Mouse (Mus musculus) cortical plate, adult 2 months (tissue): ENCODE measurements around the gene Polr2b. TPM values are rescaled to one million over a fixed set of nuclear protein-coding genes. Genes with fewer than 3 reads are reported as not detected.

Experiments used
- H3K27ac ChIP-seq: fragments of 200-500 bp; 2 replicates; pipeline ENCODE4 v1.5.1; 2012; ENCODE audit warnings: low read length, control low read depth, inconsistent platforms; ENCODE audit not compliant: insufficient read depth
- H3K4me1 ChIP-seq: fragments of 200-500 bp; 2 replicates; pipeline ENCODE4 v1.6.1; 2011; ENCODE audit warnings: low read length; ENCODE audit not compliant: control insufficient read depth, insufficient read depth
- H3K4me3 ChIP-seq: fragments of 200-500 bp; 2 replicates; pipeline ENCODE4 v1.5.1; 2011; ENCODE audit warnings: mild to moderate bottlenecking, low read length, control low read depth; ENCODE audit not compliant: insufficient read depth
- CTCF ChIP-seq: fragments of 200-500 bp; IDR thresholded peaks from 2 replicates; pipeline ENCODE4 v1.5.1; 2011; ENCODE audit warnings: mild to moderate bottlenecking, control low read depth, low read length; ENCODE audit not compliant: insufficient read depth; ENCODE audit errors: extremely low read depth
- POLR2A ChIP-seq: fragments of 200-500 bp; IDR thresholded peaks from 2 replicates; pipeline ENCODE4 v1.6.1; 2011; ENCODE audit warnings: mild to moderate bottlenecking, low read length, control low read depth; ENCODE audit not compliant: insufficient read depth; ENCODE audit errors: extremely low read depth
- polyA plus RNA-seq: library from polyadenylated mRNA; depleted of rRNA; stranded (reverse); fragments of >200 nt; gene quantifications from 2 replicates; pipeline ENCODE4 v1.2.3, GENCODE M21; 2012

The Polr2b gene
- polyA plus RNA-seq, 1 experiment, result 35.4 TPM

DNA sequence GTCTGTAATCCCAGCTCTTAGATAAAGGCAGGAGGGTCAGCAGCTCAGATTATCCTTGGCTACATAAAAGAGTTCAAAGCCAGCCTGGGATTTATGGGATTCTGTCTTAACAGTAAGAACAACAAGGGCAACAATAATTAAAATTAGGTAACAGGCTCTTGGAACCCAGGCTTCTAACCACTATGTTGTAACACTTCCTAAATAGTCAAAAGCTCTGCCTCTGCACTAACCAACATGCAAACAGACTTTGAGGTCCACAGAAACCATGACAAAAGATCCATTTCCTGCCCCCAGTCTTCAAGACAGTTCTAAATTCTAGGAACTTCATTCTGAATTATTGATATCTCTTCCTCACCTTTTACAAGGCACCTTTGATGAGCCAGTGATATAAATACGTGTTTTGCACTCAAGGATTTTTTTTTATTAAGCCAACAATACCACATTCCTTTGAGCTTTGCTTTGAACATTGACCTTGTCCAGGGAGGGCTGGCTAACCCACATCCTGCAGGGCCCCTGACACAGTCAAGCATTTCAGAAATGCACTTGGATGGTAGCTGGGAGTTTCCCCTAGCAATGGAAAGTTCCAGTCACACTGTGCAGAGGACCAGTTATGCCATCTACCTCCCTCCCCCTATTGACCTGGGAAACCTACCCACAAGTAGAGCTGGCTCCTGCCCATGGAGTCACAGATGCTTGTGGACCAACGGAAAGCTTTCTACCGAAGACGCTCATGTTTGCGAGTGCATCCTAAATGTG is 74.0 kb downstream of the Polr2b start:
- H3K4me3 ChIP-seq, result no peak overlapping the region
- no peaks in the 10 kb centered on the region for H3K4me1 ChIP-seq
- TF ChIP-seq POLR2A, result no peak
- TF ChIP-seq CTCF, result no peak
- H3K27ac ChIP-seq, result no peak overlapping the region

DNA sequence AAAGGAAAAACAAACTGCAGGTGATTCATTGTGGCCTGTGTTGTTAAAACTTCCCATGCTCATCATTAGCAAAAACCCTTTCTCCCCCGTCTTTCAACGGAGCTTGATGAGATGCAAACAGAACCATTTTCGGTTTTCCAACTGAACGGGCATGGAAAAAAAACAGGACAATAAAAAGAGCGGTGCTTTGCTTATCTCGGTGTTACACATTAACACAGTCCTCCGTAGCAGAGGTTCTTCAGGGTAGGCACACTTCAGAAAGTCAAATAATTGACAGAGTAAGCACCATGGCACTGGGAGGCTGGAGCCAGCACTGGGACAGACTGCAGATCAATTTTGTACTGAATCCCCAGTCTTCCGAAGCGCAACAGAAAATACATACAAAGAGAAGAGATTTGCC is 74.8 kb downstream of the Polr2b start:
- no peaks in the 10 kb centered on the region for H3K4me1 ChIP-seq
- no peak for TF ChIP-seq CTCF
- no peak for TF ChIP-seq POLR2A
- no peak overlapping the region for H3K4me3 ChIP-seq
- H3K27ac ChIP-seq, result no peak overlapping the region

- H3K4me3 ChIP-seq, result no peak overlapping the region
- no peak overlapping the region for H3K27ac ChIP-seq
- no peaks in the 10 kb centered on the region for H3K4me1 ChIP-seq
- TF ChIP-seq CTCF (no peak), POLR2A (no peak)
These were observed 75.3 kb downstream of the Polr2b start for GRCm38 (mm10) chr5:77385221-77385620.

DNA sequence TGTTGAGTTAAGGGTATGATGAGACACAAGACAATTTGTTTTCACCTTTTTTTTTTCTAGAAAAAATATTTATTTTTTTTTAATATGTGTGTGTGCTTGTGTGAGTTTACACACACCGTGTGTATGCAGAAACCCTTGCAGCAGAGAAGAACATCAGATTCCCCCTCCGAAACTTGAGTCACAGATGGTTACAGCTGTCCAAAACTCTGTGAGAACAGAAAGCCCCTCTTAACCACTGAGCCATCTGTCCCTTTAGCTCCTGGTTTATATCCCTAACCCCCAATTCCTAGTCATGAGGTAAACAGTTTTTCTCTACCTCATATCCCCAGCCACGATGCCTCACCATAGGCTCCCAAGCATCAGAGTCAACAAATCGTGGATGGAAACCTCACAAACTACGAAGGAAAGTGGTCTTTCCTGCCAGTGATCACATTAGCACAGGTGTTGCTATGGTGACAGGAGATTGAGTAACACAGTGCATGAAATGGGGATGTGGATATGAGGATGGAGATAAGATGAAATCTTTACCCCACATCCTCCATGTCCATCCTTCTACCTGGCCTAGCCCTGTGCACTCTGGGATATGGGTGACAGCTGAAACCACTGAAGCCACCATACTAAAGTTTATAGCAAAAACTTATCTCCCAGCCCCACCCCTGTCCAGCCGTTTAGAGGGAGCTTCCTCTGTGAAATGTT is 76.1 kb downstream of the Polr2b start:
- TF ChIP-seq POLR2A, result no peak
- no peak for TF ChIP-seq CTCF
- H3K27ac ChIP-seq, result no peak overlapping the region
- H3K4me3 ChIP-seq, result no peak overlapping the region
- no peaks in the 10 kb centered on the region for H3K4me1 ChIP-seq

DNA sequence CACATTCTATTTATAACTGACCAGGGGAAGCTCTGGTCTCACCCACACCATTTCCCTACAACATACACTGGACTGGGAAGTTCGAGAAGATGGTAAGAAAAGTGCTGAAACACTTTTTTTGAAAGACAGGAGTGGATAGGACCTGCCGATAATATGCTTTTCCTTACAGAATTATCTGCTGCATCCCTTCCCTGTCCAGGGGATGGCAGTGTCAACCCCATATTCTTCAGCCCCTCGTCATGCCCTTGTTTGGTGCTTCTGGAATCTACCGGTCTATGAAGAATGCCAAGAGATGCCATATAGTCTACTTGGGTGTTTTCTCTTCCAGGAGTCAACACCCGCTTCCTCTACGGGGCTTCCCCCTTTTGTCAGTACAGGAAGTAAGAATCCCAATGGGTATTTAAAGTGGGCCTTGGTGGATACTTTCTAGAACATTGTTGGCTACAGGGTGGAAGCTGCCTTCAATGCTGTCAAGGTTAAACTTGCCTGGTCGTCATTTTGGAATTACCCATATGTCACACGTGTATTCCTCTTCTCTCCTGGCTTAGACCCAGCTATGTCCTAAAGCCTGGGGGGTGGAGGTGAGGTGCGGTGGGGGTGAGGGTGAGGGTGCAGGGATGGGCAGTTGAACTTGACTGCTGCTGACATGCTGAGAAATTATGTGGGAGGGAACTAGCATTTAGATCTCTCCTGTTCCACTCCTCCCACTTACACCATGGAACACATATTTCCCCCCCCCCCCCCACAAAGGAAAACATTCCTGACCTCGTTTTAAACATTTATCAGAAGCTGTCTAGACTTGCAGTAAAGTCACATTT is 76.9 kb downstream of the Polr2b start:
- no peak overlapping the region for H3K4me3 ChIP-seq
- H3K27ac ChIP-seq, result no peak overlapping the region
- no peaks in the 10 kb centered on the region for H3K4me1 ChIP-seq
- TF ChIP-seq POLR2A (no peak), CTCF (no peak)

- Histone ChIP-seq H3K4me3 (no peak overlapping the region), H3K4me1 (no peaks in the 10 kb centered on the region), H3K27ac (no peak overlapping the region)
- TF ChIP-seq CTCF, result no peak
These were observed 77.4 kb downstream of the Polr2b start for GRCm38 (mm10) chr5:77387414-77387704.

GRCm38 (mm10) chr5:77388359-77388758 is 78.4 kb downstream of the Polr2b start:
- TF ChIP-seq POLR2A, result no peak
- no peak for TF ChIP-seq CTCF

GRCm38 (mm10) chr5:77390272-77390671 is 80.3 kb downstream of the Polr2b start:
- no peak for TF ChIP-seq CTCF
- TF ChIP-seq POLR2A, result no peak
- Histone ChIP-seq H3K27ac (no peak overlapping the region), H3K4me3 (no peak overlapping the region), H3K4me1 (peaks cover 2% of the 10 kb centered on the region)

More at GRCm38 (mm10) chr5:77388359-77388758, 78.4 kb downstream of the Polr2b start:
- H3K27ac ChIP-seq, result no peak overlapping the region
- no peaks in the 10 kb centered on the region for H3K4me1 ChIP-seq
- H3K4me3 ChIP-seq, result no peak overlapping the region

GRCm38 (mm10) chr5:77393094-77393619 is 83.2 kb downstream of the Polr2b start:
- H3K4me1 ChIP-seq, result peaks cover 2% of the 10 kb centered on the region
- H3K27ac ChIP-seq, result no peak overlapping the region
- no peak for TF ChIP-seq CTCF
- H3K4me3 ChIP-seq, result no peak overlapping the region
